Mouse (Mus musculus): ENCODE data around the gene Pcnx2. TPM values are rescaled to one million over a fixed set of nuclear protein-coding genes. Genes with fewer than 3 reads are reported as not detected.

Gene Pcnx2
- polyA plus RNA-seq, 1 experiment = 41.4 TPM

GRCm38 (mm10) chr8:125738956-125739355 lies 159.2 kb downstream of the Pcnx2 start:
- no peaks in the 10 kb centered on the region for H3K4me1 ChIP-seq (ENCODE audit: control insufficient read depth, insufficient read depth, low read length)
- H3K4me3 ChIP-seq (replicated peaks; ENCODE audit: insufficient read depth, low read depth, low read length) = no peak overlapping the region
- H3K27me3 ChIP-seq (ENCODE audit: control insufficient read depth, insufficient read depth, low read length) = no peaks in the 10 kb centered on the region
- DNase-seq = no peak
- 80% methylated on average over 4 of the region's 4 CpGs for WGBS
- no peak for TF ChIP-seq POLR2A (IDR thresholded peaks at IDR 0.05; ENCODE audit: borderline replicate concordance, insufficient read depth, low read length)
- H3K27ac ChIP-seq (ENCODE audit: insufficient read depth, low read length) = no peak overlapping the region

- H3K4me1 ChIP-seq (ENCODE audit: control insufficient read depth, insufficient read depth, low read length) = no peaks in the 10 kb centered on the region
- H3K4me3 ChIP-seq (replicated peaks; ENCODE audit: insufficient read depth, low read depth, low read length) = peak overlapping the region; percentile 69
- 6% methylated on average over 49 of the region's 52 CpGs for WGBS
- peak; percentile 86 to 93 for DNase-seq
- H3K27me3 ChIP-seq (ENCODE audit: control insufficient read depth, insufficient read depth, low read length) = no peaks in the 10 kb centered on the region
- TF ChIP-seq POLR2A (IDR thresholded peaks at IDR 0.05; ENCODE audit: borderline replicate concordance, insufficient read depth, low read length) (peak; percentile 63; the same call in 1 of the 2 replicates), CTCF (IDR thresholded peaks at IDR 0.05; ENCODE audit: borderline replicate concordance, insufficient read depth, low read depth, low read length) (no peak)
- H3K27ac ChIP-seq (ENCODE audit: insufficient read depth, low read length) = peak overlapping the region; percentile 66
These were observed 163.9 kb downstream of the Pcnx2 start for GRCm38 (mm10) chr8:125733964-125734956.

DNA sequence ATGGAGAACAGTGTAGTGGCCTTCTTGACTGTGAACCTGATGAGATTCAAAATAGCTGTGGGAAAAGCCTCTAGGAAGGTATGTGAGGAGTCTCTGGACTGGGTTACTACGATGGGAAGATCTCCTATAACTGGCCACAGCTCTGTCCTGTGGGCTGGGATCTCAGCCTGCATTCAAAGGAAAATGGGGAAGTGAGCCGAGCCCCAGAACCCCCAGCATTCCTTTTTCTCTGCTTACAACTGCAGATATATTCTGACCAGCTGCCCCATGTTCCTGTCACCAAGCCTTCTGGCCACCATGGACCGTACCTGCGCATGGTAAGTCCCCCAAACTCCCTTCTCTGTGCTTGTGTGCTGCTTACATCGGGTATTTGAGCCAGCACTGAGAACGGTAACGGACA lies 168.4 kb downstream of the Pcnx2 start, which contains the start of gene Ntpcr:
Gene Ntpcr (plus strand): TSS at position 218 of the 400 bp plus-strand sequence.
- H3K27me3 ChIP-seq (ENCODE audit: control insufficient read depth, insufficient read depth, low read length) = no peaks in the 10 kb centered on the region
- H3K27ac ChIP-seq (ENCODE audit: insufficient read depth, low read length) = no peak within 1 kb of the TSS
- 83% methylated on average over 7 of the region's 7 CpGs for WGBS
- TF ChIP-seq CTCF (IDR thresholded peaks at IDR 0.05; ENCODE audit: borderline replicate concordance, insufficient read depth, low read depth, low read length) (no peak), POLR2A (IDR thresholded peaks at IDR 0.05; ENCODE audit: borderline replicate concordance, insufficient read depth, low read length) (no peak)
- DNase-seq = no peak
- no peak within 1 kb of the TSS for H3K4me3 ChIP-seq (replicated peaks; ENCODE audit: insufficient read depth, low read depth, low read length)
- H3K4me1 ChIP-seq (ENCODE audit: control insufficient read depth, insufficient read depth, low read length) = no peaks in the 10 kb centered on the region

- Histone ChIP-seq H3K4me1 (ENCODE audit: control insufficient read depth, insufficient read depth, low read length) (no peaks in the 10 kb centered on the region), H3K4me3 (replicated peaks; ENCODE audit: insufficient read depth, low read depth, low read length) (no peak overlapping the region), H3K27ac (ENCODE audit: insufficient read depth, low read length) (no peak overlapping the region), H3K27me3 (ENCODE audit: control insufficient read depth, insufficient read depth, low read length) (no peaks in the 10 kb centered on the region)
- WGBS = 64% methylated on average over 8 of the region's 8 CpGs
- no peak for TF ChIP-seq POLR2A (IDR thresholded peaks at IDR 0.05; ENCODE audit: borderline replicate concordance, insufficient read depth, low read length)
- no peak for TF ChIP-seq CTCF (IDR thresholded peaks at IDR 0.05; ENCODE audit: borderline replicate concordance, insufficient read depth, low read depth, low read length)
- no peak for DNase-seq
These were observed 170.3 kb downstream of the Pcnx2 start for GRCm38 (mm10) chr8:125727797-125728196.

- no peak overlapping the region for H3K27ac ChIP-seq (ENCODE audit: insufficient read depth, low read length)
- no peak overlapping the region for H3K4me3 ChIP-seq (replicated peaks; ENCODE audit: insufficient read depth, low read depth, low read length)
- 89% methylated on average over 5 of the region's 5 CpGs for WGBS
- no peak for DNase-seq
- H3K4me1 ChIP-seq (ENCODE audit: control insufficient read depth, insufficient read depth, low read length) = no peaks in the 10 kb centered on the region
- TF ChIP-seq POLR2A (IDR thresholded peaks at IDR 0.05; ENCODE audit: borderline replicate concordance, insufficient read depth, low read length) (no peak), CTCF (IDR thresholded peaks at IDR 0.05; ENCODE audit: borderline replicate concordance, insufficient read depth, low read depth, low read length) (no peak)
- H3K27me3 ChIP-seq (ENCODE audit: control insufficient read depth, insufficient read depth, low read length) = no peaks in the 10 kb centered on the region
These were observed 171.1 kb downstream of the Pcnx2 start for GRCm38 (mm10) chr8:125726986-125727385.

GRCm38 (mm10) chr8:125726143-125726542 lies 172.0 kb downstream of the Pcnx2 start:
- peaks cover 3% of the 10 kb centered on the region; the same call in 1 of the 2 replicates for H3K4me1 ChIP-seq (ENCODE audit: control insufficient read depth, insufficient read depth, low read length)
- no peak overlapping the region for H3K4me3 ChIP-seq (replicated peaks; ENCODE audit: insufficient read depth, low read depth, low read length)
- WGBS = 97% methylated on average over 4 of the region's 4 CpGs
- no peak for DNase-seq
- no peak overlapping the region for H3K27ac ChIP-seq (ENCODE audit: insufficient read depth, low read length)
- TF ChIP-seq CTCF (IDR thresholded peaks at IDR 0.05; ENCODE audit: borderline replicate concordance, insufficient read depth, low read depth, low read length) (no peak), POLR2A (IDR thresholded peaks at IDR 0.05; ENCODE audit: borderline replicate concordance, insufficient read depth, low read length) (no peak)
- H3K27me3 ChIP-seq (ENCODE audit: control insufficient read depth, insufficient read depth, low read length) = no peaks in the 10 kb centered on the region

DNA sequence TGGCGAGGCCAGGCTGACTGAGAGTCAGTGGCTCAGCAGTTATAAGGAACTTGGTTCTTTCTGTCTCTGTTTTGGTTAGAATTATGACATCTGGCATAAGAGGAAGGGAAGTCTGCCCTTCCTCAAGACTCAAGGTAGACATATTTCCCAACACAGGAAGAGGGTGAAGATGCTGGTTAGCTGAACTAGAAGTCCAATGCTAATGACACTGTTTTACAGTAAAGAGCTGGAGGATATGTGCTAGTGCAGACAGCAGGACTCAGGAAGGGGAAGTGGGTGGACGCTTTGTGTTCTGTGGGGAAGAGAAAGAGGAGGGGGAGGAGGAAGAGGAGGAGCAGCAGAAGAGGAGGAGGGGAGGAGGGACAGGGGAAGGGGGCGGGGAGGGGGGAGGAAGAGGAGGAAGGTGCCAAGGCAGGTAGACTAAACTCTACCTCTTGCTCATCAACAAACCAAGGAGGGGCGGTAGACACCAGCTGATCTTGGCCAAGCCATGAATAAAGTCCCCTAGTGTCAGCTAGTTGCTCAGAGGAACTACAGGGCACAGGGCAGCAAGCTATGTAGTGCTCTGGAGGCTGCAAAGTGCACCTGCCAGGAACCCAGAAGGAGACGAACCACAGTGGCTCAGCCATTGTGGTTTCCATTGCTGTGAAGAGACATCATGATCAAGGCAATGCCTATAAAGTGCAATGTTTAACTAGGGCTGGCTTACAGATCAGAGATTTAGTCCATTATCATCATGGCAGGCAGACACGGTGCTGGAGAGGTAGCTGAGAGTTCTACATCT lies 172.9 kb downstream of the Pcnx2 start:
- H3K27ac ChIP-seq (ENCODE audit: insufficient read depth, low read length) = no peak overlapping the region
- TF ChIP-seq CTCF (IDR thresholded peaks at IDR 0.05; ENCODE audit: borderline replicate concordance, insufficient read depth, low read depth, low read length) = no peak
- no peak for TF ChIP-seq POLR2A (IDR thresholded peaks at IDR 0.05; ENCODE audit: borderline replicate concordance, insufficient read depth, low read length)
- H3K4me3 ChIP-seq (replicated peaks; ENCODE audit: insufficient read depth, low read depth, low read length) = no peak overlapping the region
- H3K4me1 ChIP-seq (ENCODE audit: control insufficient read depth, insufficient read depth, low read length) = peaks cover 3% of the 10 kb centered on the region; the same call in 1 of the 2 replicates
- DNase-seq = no peak
- H3K27me3 ChIP-seq (ENCODE audit: control insufficient read depth, insufficient read depth, low read length) = no peaks in the 10 kb centered on the region
- 90% methylated on average over 6 of the region's 6 CpGs for WGBS

All from cerebellum, adult 2 months (tissue).